Mouse (Mus musculus) midbrain, postnatal 0 days (tissue): ENCODE results near the gene Mpzl1. TPM values are rescaled to one million over a fixed set of nuclear protein-coding genes. Genes with fewer than 3 reads are reported as not detected.
"Not testable (repeated sequence)": the region's sequence is repeated elsewhere in the genome, so short reads cannot be mapped to it uniquely, and the experiment has no call there.

ENCODE experiments used
- ATAC-seq: fragments of 200-750 bp; cut with Nextera tagmentation; 2 replicates; pipeline ENCODE4 v1.8.0; 2017; ENCODE audit warnings: moderate number of reproducible peaks, mild to moderate bottlenecking, moderate TSS enrichment, moderate library complexity; ENCODE audit not compliant: low FRiP score
- DNase-seq: peaks from one replicate; pipeline ENCODE4 v3.0.0-alpha.2; 2015; ENCODE audit warnings: low spot score
- H3K27ac ChIP-seq: fragments of 300-500 bp; sonication (generic); 2 replicates; pipeline ENCODE4 v1.5.1; 2014; ENCODE audit warnings: low read depth, mild to moderate bottlenecking, low read length, mixed read lengths
- H3K27me3 ChIP-seq: fragments of 300-500 bp; sonication (generic); 2 replicates; pipeline ENCODE4 v1.6.1; 2014; ENCODE audit warnings: low read length, control low read depth, mixed read lengths; ENCODE audit not compliant: insufficient read depth
- H3K36me3 ChIP-seq: fragments of 300-500 bp; sonication (generic); 2 replicates; pipeline ENCODE4 v1.6.1; 2014; ENCODE audit warnings: low read length, control low read depth, mixed read lengths; ENCODE audit not compliant: insufficient read depth
- H3K4me1 ChIP-seq: fragments of 300-500 bp; sonication (generic); 2 replicates; pipeline ENCODE4 v1.6.1; 2014; ENCODE audit warnings: mild to moderate bottlenecking, control low read depth, antibody characterized with exemption, low read length, mixed read lengths; ENCODE audit not compliant: insufficient read depth
- H3K4me2 ChIP-seq: fragments of 300-500 bp; sonication (generic); 2 replicates; pipeline ENCODE4 v1.6.1; 2014; ENCODE audit warnings: low read depth, mild to moderate bottlenecking, low read length, mixed read lengths; ENCODE audit not compliant: poor library complexity, severe bottlenecking
- H3K4me3 ChIP-seq: fragments of 300-500 bp; sonication (generic); 2 replicates; pipeline ENCODE4 v1.5.1; 2014; ENCODE audit warnings: low read depth, mild to moderate bottlenecking, low read length, moderate library complexity
- H3K9ac ChIP-seq: fragments of 300-500 bp; sonication (generic); replicated peaks from 2 replicates; pipeline ENCODE4 v1.6.1; 2014; ENCODE audit warnings: mild to moderate bottlenecking, low read length, moderate library complexity, mixed read lengths; ENCODE audit not compliant: poor library complexity, severe bottlenecking
- H3K9me3 ChIP-seq: fragments of 300-500 bp; sonication (generic); 2 replicates; pipeline ENCODE4 v1.6.1; 2016; ENCODE audit warnings: low read length, control low read depth
- CTCF ChIP-seq: IDR thresholded peaks from 2 replicates; pipeline ENCODE4 v1.5.1; 2016; ENCODE audit warnings: antibody characterized with exemption, mild to moderate bottlenecking
- WGBS: fragments of 180-500 bp; shearing (Covaris S2); extraction: QIAGEN DNeasy Blood & Tissue Kit; methylation state at CpG from one replicate; pipeline ENCODE4 v1.1.7; 2014; 5-methylcytosine and 5-hydroxymethylcytosine counted together
- polyA plus RNA-seq: library from polyadenylated mRNA; unstranded; fragments of >200 nt; fragmentation: Nextera tagmentation; extraction: Ambion mirVana; gene quantifications from 2 replicates; pipeline ENCODE4 v1.2.1, GENCODE M21; 2015
- total RNA-seq: library from RNA; depleted of rRNA; stranded (reverse); fragments of >200 nt; gene quantifications from 2 replicates; pipeline ENCODE4 v1.2.3, GENCODE M21; 2014; rRNA removed

Gene Mpzl1
- 29.7 and 38.2 TPM in 2 replicates for total RNA-seq
- 138 and 146 TPM in 2 replicates for polyA plus RNA-seq

GRCm38 (mm10) chr1:165634151-165634884 is at the start of gene Mpzl1:
Gene Mpzl1 (minus strand): TSS chr1:165634538.
- Histone ChIP-seq H3K4me2 (peak within 1 kb of the TSS; percentile 70), H3K4me1 (0 out of 2 replicates have a peak, but pooled peaks cover 3% of the 10 kb centered on the region), H3K9me3 (no peaks in the 10 kb centered on the region), H3K27ac (peak within 1 kb of the TSS; percentile 94), H3K27me3 (no peaks in the 10 kb centered on the region), H3K4me3 (peak within 1 kb of the TSS; percentile 91), H3K36me3 (no peaks in the 10 kb centered on the region), H3K9ac (peak within 1 kb of the TSS; percentile 91)
- ATAC-seq (peak; percentile 99), DNase-seq (peak; percentile 98)
- WGBS = 1% methylated on average over 47 of the region's 73 CpGs
- peak; percentile 41 for TF ChIP-seq CTCF

GRCm38 (mm10) chr1:165682056-165682853 is 47.9 kb upstream of the Mpzl1 start:
- no peaks in the 10 kb centered on the region for H3K9me3 ChIP-seq
- no peak overlapping the region for H3K4me3 ChIP-seq
- 78% methylated on average over 18 of the region's 18 CpGs for WGBS
- no peaks in the 10 kb centered on the region for H3K27me3 ChIP-seq
- DNase-seq = no peak
- H3K4me1 ChIP-seq = no peaks in the 10 kb centered on the region
- H3K27ac ChIP-seq = no peak overlapping the region
- ATAC-seq = no peak
- no peak overlapping the region for H3K4me2 ChIP-seq
- no peak for TF ChIP-seq CTCF
- no peaks in the 10 kb centered on the region for H3K36me3 ChIP-seq
- no peak overlapping the region for H3K9ac ChIP-seq

- DNase-seq (peak; percentile 21), ATAC-seq (no peak)
- no peaks in the 10 kb centered on the region for H3K4me1 ChIP-seq
- peak; percentile 61 for TF ChIP-seq CTCF
- H3K9me3 ChIP-seq = no peaks in the 10 kb centered on the region
- 70% methylated on average over 13 of the region's 13 CpGs for WGBS
- no peaks in the 10 kb centered on the region for H3K36me3 ChIP-seq
- H3K4me3 ChIP-seq = no peak overlapping the region
- no peak overlapping the region for H3K4me2 ChIP-seq
- no peak overlapping the region for H3K27ac ChIP-seq
- H3K9ac ChIP-seq = no peak overlapping the region
- no peaks in the 10 kb centered on the region for H3K27me3 ChIP-seq
Observed at GRCm38 (mm10) chr1:165681045-165681794, 46.9 kb upstream of the Mpzl1 start.

GRCm38 (mm10) chr1:165680086-165680485 is 45.7 kb upstream of the Mpzl1 start:
- ATAC-seq, H3K27ac ChIP-seq, H3K4me1 ChIP-seq, H3K27me3 ChIP-seq, H3K9ac ChIP-seq, H3K36me3 ChIP-seq, H3K4me2 ChIP-seq, H3K4me3 ChIP-seq, H3K9me3 ChIP-seq, DNase-seq: not testable (repeated sequence)

GRCm38 (mm10) chr1:165679618-165679997 is 45.3 kb upstream of the Mpzl1 start:
- Histone ChIP-seq H3K4me2 (no peak overlapping the region), H3K36me3 (no peaks in the 10 kb centered on the region), H3K27me3 (no peaks in the 10 kb centered on the region), H3K4me3 (no peak overlapping the region), H3K9ac (no peak overlapping the region), H3K9me3 (no peaks in the 10 kb centered on the region), H3K4me1 (no peaks in the 10 kb centered on the region), H3K27ac (no peak overlapping the region)
- 51% methylated on average over 3 of the region's 3 CpGs for WGBS
- no peak for ATAC-seq
- no peak for DNase-seq
- TF ChIP-seq CTCF = no peak
